Mouse (Mus musculus) G1E (cell line): ENCODE data around the gene Gm49405. TPM values are rescaled to one million over a fixed set of nuclear protein-coding genes. Genes with fewer than 3 reads are reported as not detected.
A peak's percentile ranks its signal among the peaks of the same experiment; 100 is the strongest.

Experiments used
- ATAC-seq: 2 replicates; pipeline ENCODE4 v1.8.0; 2016; ENCODE audit warnings: mild to moderate bottlenecking; ENCODE audit not compliant: insufficient number of reproducible peaks, poor library complexity, low FRiP score, severe bottlenecking; ENCODE audit errors: extremely low read depth
- DNase-seq: peaks from one replicate; pipeline ENCODE4 v3.0.0; 2012; ENCODE audit warnings: low spot score
- H3K27me3 ChIP-seq: 2 replicates; pipeline ENCODE4 v1.6.1; 2012; ENCODE audit warnings: mild to moderate bottlenecking, low read length, inconsistent platforms; ENCODE audit not compliant: insufficient read depth
- H3K36me3 ChIP-seq: replicated peaks from 2 replicates; pipeline ENCODE3; 2012; ENCODE audit warnings: mild to moderate bottlenecking, inconsistent platforms
- H3K4me1 ChIP-seq: 2 replicates; pipeline ENCODE4 v1.6.1; 2012; ENCODE audit warnings: low read depth, low read length, inconsistent platforms, mixed read lengths; ENCODE audit not compliant: insufficient read depth
- H3K4me3 ChIP-seq: 2 replicates; pipeline ENCODE4 v1.5.1; 2012; ENCODE audit warnings: low read depth, mild to moderate bottlenecking, inconsistent platforms, low read length, moderate library complexity, mixed read lengths
- H3K9me3 ChIP-seq: replicated peaks from 2 replicates; pipeline ENCODE4 v1.6.1; 2012; ENCODE audit warnings: inconsistent platforms
- CTCF ChIP-seq: IDR thresholded peaks from 2 replicates; pipeline ENCODE4 v1.5.1; 2012; ENCODE audit warnings: low read depth, low read length, inconsistent platforms, mixed read lengths
- GATA1 ChIP-seq: IDR thresholded peaks from 2 replicates; pipeline ENCODE4 v1.6.1; 2012; ENCODE audit warnings: borderline replicate concordance, low read length, inconsistent platforms, mixed read lengths
- GATA2 ChIP-seq: IDR thresholded peaks from 2 replicates; pipeline ENCODE4 v1.6.1; 2012; ENCODE audit warnings: low read depth, low read length, inconsistent platforms, borderline replicate concordance
- POLR2AphosphoS5 ChIP-seq: IDR thresholded peaks from 2 replicates; pipeline ENCODE4 v1.6.1; 2012; ENCODE audit warnings: low read depth, low read length, inconsistent platforms; ENCODE audit not compliant: insufficient replicate concordance
- TAL1 ChIP-seq: conservative IDR thresholded peaks from 2 replicates; pipeline ENCODE4 v1.6.1; 2012; ENCODE audit warnings: low read depth, low read length, inconsistent platforms, mixed read lengths
- polyA plus RNA-seq: library from polyadenylated mRNA; stranded (reverse); fragments of >175 nt; gene quantifications from 2 replicates; pipeline ENCODE4 v1.2.3, GENCODE M21; 2012
- total RNA-seq, 2 experiments: library from RNA; stranded (forward) in 1 of 2; stranded (reverse) in 1 of 2; fragments of 200-1000 nt in 1 of 2; fragments of >200 nt in 1 of 2; fragmentation: Nextera tagmentation in 1 of 2; gene quantifications; 2 replicates each; pipeline ENCODE4 v1.2.3; 2014 to 2017

Gene Gm49405
- total and polyA plus RNA-seq, 3 experiments = 1.7 to 4.7 (median 3.2) TPM

DNA sequence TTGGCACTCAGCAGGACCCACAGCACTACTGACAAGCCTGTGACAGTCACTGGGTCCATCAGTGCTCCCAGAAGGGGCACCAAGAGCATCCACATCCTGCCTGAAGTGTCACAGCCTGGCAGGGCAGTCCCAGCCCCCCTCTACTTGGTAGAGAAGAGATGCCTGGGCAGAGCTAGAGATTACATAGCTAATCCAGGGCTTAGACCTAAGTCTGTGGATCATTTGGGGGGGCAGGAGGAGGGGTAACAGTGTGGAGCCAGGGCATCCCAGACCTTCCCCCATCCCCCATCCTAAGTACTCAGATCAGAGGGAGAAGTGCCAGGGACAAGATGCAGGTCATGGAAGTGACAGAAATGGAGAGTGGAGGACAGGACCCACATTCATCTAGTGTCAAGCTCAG lies 14.4 kb downstream of the Gm49405 start:
- no peak for DNase-seq

DNA sequence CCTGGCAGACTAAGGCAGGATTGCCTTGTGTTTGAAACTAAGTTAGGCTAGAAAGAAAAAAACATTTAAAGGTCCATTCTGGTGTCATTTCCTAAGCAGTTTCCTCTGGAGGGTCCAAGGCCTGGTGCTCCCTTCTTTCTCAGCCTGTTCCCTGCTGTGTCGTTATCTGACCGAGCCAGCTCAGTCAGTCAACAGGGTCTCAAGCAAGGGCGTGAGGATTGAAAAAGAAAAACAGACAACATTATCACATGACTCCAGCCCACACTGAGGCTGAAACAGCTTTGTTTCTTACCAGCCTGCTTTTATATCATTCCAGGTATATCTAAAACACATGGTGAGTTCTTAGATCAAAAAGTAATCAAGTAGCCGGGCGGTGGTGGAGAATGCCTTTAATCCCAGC lies 15.2 kb downstream of the Gm49405 start:
- no peak for ATAC-seq
- DNase-seq = no peak
- no peaks in the 10 kb centered on the region for H3K9me3 ChIP-seq
- peaks cover 7% of the 10 kb centered on the region for H3K36me3 ChIP-seq
- 0 out of 2 replicates have a peak, but pooled peaks cover 6% of the 10 kb centered on the region for H3K27me3 ChIP-seq
- no peak for TF ChIP-seq CTCF
- no peak for TF ChIP-seq GATA1
- no peak for TF ChIP-seq GATA2
- no peak for TF ChIP-seq POLR2AphosphoS5
- TF ChIP-seq TAL1 = no peak
- peaks cover 42% of the 10 kb centered on the region for H3K4me1 ChIP-seq
- no peak overlapping the region for H3K4me3 ChIP-seq

More for the DNA sequence above, 14.4 kb downstream of the Gm49405 start:
- ATAC-seq = no peak
- H3K36me3 ChIP-seq = peaks cover 15% of the 10 kb centered on the region
- peaks cover 48% of the 10 kb centered on the region for H3K4me1 ChIP-seq
- H3K27me3 ChIP-seq = 0 out of 2 replicates have a peak, but pooled peaks cover 4% of the 10 kb centered on the region
- H3K9me3 ChIP-seq = no peaks in the 10 kb centered on the region
- TF ChIP-seq POLR2AphosphoS5 (no peak), GATA2 (no peak), CTCF (no peak), GATA1 (no peak), TAL1 (no peak)
- no peak overlapping the region for H3K4me3 ChIP-seq

DNA sequence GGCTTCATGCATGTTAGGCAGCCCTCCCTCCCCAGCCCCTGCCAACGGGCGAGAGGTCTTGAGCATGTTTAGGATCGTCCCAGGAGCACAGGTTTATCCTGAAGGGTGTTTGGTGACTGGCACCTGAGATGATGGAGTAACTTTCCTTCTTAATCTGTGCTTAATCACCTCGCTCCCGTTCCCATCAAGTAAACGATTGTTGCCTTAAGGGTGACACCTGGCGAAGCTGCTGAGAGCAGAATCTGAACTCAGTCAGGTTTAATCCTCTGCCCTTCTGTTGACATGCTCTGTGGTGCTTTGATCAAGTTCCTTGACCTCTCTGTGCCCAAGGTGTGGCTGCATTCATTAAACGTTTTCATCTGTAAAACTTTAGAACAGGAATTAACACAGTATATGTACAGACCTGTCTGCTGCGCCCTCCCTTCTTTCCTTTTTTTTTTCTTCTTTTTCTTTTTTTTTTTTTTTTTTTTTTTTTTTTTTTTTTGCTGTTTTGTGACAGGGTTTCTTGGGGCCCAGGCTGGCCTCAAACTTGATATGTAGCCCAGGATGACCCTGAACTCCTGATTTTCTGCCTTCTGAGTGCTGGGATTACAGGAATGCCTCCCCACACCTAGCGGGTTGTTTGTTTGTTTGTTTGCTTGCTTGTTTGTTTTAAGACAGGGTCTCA lies 17.6 kb downstream of the Gm49405 start:
- TF ChIP-seq GATA1 (no peak), GATA2 (no peak), TAL1 (no peak), POLR2AphosphoS5 (no peak), CTCF (no peak)

DNA sequence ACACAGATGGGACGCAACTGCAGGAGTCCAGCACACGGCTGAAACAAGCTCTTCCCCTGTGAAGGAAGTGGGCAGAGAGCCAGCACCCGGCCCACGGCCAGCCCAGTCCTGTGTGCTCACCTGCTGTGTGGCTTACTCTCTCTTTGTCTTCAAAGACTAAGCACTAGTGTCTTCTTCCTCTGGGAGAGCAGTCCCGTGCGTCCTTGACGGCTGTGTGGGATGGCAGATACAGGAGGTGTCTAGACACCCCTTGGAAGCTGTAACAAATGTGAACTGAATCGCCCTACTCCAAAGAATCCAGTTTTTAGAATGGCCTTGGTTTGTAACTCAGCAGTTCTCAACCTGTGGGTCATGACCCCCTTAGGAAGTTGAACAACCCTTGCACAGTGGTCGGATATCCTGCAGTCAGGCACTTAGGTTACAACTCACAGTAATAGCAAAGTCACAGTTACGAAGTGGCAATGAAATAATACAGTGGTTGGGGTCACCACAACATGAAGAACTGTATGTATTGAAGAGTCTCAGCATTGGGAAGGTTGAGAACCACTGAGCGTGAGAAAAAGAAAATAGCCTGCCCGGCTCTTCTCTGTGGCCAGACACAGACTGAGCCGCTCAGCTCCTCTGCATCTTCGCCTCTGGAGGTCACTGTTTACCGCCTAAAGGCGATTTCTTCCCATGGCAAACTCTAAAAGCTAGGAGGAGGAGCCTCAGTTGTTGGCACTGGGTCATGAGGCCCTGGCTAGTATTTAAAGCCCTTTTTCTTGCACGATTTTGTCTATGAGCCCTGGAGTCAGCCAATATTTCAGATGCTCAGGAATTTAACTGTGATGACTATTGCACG lies 18.5 kb downstream of the Gm49405 start:
- Histone ChIP-seq H3K27me3 (0 out of 2 replicates have a peak, but pooled peaks cover 6% of the 10 kb centered on the region), H3K36me3 (no peaks in the 10 kb centered on the region), H3K9me3 (no peaks in the 10 kb centered on the region), H3K4me1 (peaks cover 20% of the 10 kb centered on the region), H3K4me3 (no peak overlapping the region)
- TF ChIP-seq CTCF (peak; percentile 5; the same call in 1 of the 2 replicates), GATA1 (no peak)
- ATAC-seq (no peak), DNase-seq (peak; percentile 47)

More for the DNA sequence above, 17.6 kb downstream of the Gm49405 start:
- peaks cover 27% of the 10 kb centered on the region for H3K4me1 ChIP-seq
- H3K27me3 ChIP-seq = 0 out of 2 replicates have a peak, but pooled peaks cover 6% of the 10 kb centered on the region
- DNase-seq (no peak), ATAC-seq (no peak)
- no peak overlapping the region for H3K4me3 ChIP-seq
- H3K36me3 ChIP-seq = no peaks in the 10 kb centered on the region
- H3K9me3 ChIP-seq = no peaks in the 10 kb centered on the region

DNA sequence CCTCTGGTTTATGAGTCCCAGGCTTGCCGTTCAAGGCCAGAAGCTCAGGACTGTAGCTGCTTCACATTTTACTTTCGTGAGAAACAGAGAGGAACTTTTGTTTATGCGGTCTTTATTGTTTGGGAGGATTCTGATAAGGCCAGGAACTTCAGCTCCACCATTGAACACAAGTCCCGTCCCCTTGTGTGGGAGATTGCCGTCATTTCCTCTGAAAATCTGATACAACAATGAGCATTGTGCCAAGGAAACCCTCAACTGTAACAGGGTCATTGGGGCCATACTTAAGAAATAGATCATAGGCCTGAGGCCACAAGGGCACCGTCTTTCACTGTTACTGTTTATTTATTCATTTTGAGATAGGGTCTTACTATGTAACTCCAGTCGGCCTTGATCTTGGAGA lies 22.8 kb downstream of the Gm49405 start:
- no peak for TF ChIP-seq CTCF
- no peak for TF ChIP-seq GATA1
- TF ChIP-seq POLR2AphosphoS5 = no peak
- no peak for TF ChIP-seq TAL1
- TF ChIP-seq GATA2 = no peak
- DNase-seq = no peak
- Histone ChIP-seq H3K27me3 (0 out of 2 replicates have a peak, but pooled peaks cover 9% of the 10 kb centered on the region), H3K4me3 (no peak overlapping the region), H3K36me3 (no peaks in the 10 kb centered on the region), H3K9me3 (peaks cover 9% of the 10 kb centered on the region), H3K4me1 (peaks cover 7% of the 10 kb centered on the region; the same call in 1 of the 2 replicates)
- no peak for ATAC-seq

DNA sequence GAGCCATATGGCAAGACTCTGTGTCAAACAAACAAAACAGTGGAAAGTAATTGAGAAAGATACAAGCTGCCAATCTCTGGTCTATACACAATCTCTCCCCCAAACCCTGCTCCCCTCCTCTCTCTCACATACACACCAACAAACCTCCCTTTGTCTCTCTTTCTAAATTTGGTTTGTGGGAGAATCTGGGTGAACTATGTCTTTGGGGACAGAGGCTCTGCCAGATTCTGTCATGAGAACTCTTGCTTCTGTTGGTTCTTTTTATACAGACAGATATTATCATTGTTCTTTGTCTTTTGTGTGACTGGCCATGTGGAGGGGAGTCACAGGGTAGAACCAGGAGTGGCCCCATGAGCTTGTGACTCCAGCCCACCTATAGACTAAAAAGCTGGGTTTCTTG lies 27.1 kb downstream of the Gm49405 start:
- Histone ChIP-seq H3K36me3 (no peaks in the 10 kb centered on the region), H3K27me3 (0 out of 2 replicates have a peak, but pooled peaks cover 3% of the 10 kb centered on the region), H3K9me3 (peaks cover 9% of the 10 kb centered on the region), H3K4me3 (no peak overlapping the region), H3K4me1 (no peaks in the 10 kb centered on the region)
- ATAC-seq (no peak), DNase-seq (no peak)
- TF ChIP-seq CTCF = no peak
- TF ChIP-seq TAL1 = no peak
- TF ChIP-seq GATA2 = no peak
- TF ChIP-seq GATA1 = no peak
- TF ChIP-seq POLR2AphosphoS5 = no peak
